Mouse (Mus musculus) hindbrain, embryonic 16.5 days (tissue): ENCODE measurements around the gene Coro1c. TPM values are rescaled to one million over a fixed set of nuclear protein-coding genes. Genes with fewer than 3 reads are reported as not detected.
A peak's percentile ranks its signal among the peaks of the same experiment; 100 is the strongest.

Experiments used
- ATAC-seq: fragments of 200-750 bp; cut with Nextera tagmentation; 2 replicates; pipeline ENCODE4 v1.8.0; 2017; ENCODE audit warnings: moderate TSS enrichment, moderate library complexity
- H3K27ac ChIP-seq: fragments of 300-500 bp; sonication (generic); 2 replicates; pipeline ENCODE4 v1.5.1; 2014; ENCODE audit warnings: low read depth, mild to moderate bottlenecking, control low read depth, low read length, moderate library complexity
- H3K27me3 ChIP-seq: fragments of 300-500 bp; sonication (generic); replicated peaks from 2 replicates; pipeline ENCODE4 v1.6.1; 2014; ENCODE audit warnings: low read length; ENCODE audit not compliant: control insufficient read depth, insufficient read depth
- H3K36me3 ChIP-seq: fragments of 300-500 bp; sonication (generic); 2 replicates; pipeline ENCODE4 v1.6.1; 2014; ENCODE audit warnings: mild to moderate bottlenecking, low read length, moderate library complexity, mixed read lengths; ENCODE audit not compliant: control insufficient read depth, insufficient read depth
- H3K4me1 ChIP-seq: fragments of 300-500 bp; sonication (generic); 2 replicates; pipeline ENCODE4 v1.6.1; 2014; ENCODE audit warnings: low read depth, low read length; ENCODE audit not compliant: control insufficient read depth, insufficient read depth
- H3K4me2 ChIP-seq: fragments of 300-500 bp; sonication (generic); 2 replicates; pipeline ENCODE4 v1.6.1; 2014; ENCODE audit warnings: mild to moderate bottlenecking, low read length, control low read depth, moderate library complexity
- H3K4me3 ChIP-seq: fragments of 300-500 bp; sonication (generic); 2 replicates; pipeline ENCODE4 v1.5.1; 2014; ENCODE audit warnings: mild to moderate bottlenecking, low read length, control low read depth, moderate library complexity
- H3K9ac ChIP-seq: fragments of 300-500 bp; sonication (generic); 2 replicates; pipeline ENCODE4 v1.6.1; 2014; ENCODE audit warnings: low read depth, mild to moderate bottlenecking, control low read depth, low read length, moderate library complexity
- H3K9me3 ChIP-seq: fragments of 300-500 bp; sonication (generic); 2 replicates; pipeline ENCODE4 v1.6.1; 2014; ENCODE audit warnings: mild to moderate bottlenecking, low read length, moderate library complexity; ENCODE audit not compliant: control insufficient read depth
- WGBS: fragments of 180-500 bp; shearing (Covaris S2); extraction: QIAGEN DNeasy Blood & Tissue Kit; methylation state at CpG from one replicate; pipeline ENCODE4 v1.1.7; 2014; 5-methylcytosine and 5-hydroxymethylcytosine counted together
- polyA plus RNA-seq: library from polyadenylated mRNA; unstranded; fragments of >200 nt; fragmentation: Nextera tagmentation; extraction: Ambion mirVana; gene quantifications from 2 replicates; pipeline ENCODE4 v1.2.1, GENCODE M21; 2015

The Coro1c gene
- polyA plus RNA-seq, 1 experiment from 2014 or later, result 176 TPM

- H3K9me3 ChIP-seq, result no peaks in the 10 kb centered on the region
- ATAC-seq, result no peak
- no peak overlapping the region for H3K9ac ChIP-seq
- no peak overlapping the region for H3K4me2 ChIP-seq
- no peak overlapping the region for H3K27ac ChIP-seq
- no peak overlapping the region for H3K4me3 ChIP-seq
- H3K4me1 ChIP-seq, result peaks cover 18% of the 10 kb centered on the region
- no peaks in the 10 kb centered on the region for H3K27me3 ChIP-seq
- no peaks in the 10 kb centered on the region for H3K36me3 ChIP-seq
- WGBS, result 76% methylated on average over 7 of the region's 7 CpGs
These were observed 16.6 kb downstream of the Coro1c start for GRCm38 (mm10) chr5:113892005-113892404.

DNA sequence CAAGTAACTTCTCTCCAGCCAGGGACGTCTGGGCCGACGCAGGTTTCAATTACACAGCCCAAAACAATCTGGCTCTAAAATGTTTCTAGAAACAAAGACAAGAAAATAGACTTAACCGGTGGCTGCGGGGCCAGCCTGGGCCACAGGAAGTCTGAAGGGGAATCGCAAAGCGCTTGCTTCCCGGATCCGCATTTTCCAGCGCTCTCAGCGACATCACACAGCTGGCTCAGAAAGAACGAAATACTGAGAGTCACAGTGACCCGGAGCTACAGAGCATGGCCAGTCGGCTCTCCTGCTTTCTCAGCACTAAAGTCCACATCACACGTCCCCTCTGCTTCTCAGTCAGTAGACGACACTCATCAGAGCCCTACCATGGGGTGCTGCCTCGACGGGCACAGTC, 17.7 kb downstream of the Coro1c start:
- peaks cover 21% of the 10 kb centered on the region for H3K4me1 ChIP-seq
- H3K27ac ChIP-seq, result no peak overlapping the region
- no peak overlapping the region for H3K9ac ChIP-seq
- WGBS, result 86% methylated on average over 18 of the region's 18 CpGs
- H3K36me3 ChIP-seq, result no peaks in the 10 kb centered on the region
- ATAC-seq, result no peak
- H3K4me3 ChIP-seq, result no peak overlapping the region
- H3K27me3 ChIP-seq, result no peaks in the 10 kb centered on the region
- H3K9me3 ChIP-seq, result no peaks in the 10 kb centered on the region
- no peak overlapping the region for H3K4me2 ChIP-seq

DNA sequence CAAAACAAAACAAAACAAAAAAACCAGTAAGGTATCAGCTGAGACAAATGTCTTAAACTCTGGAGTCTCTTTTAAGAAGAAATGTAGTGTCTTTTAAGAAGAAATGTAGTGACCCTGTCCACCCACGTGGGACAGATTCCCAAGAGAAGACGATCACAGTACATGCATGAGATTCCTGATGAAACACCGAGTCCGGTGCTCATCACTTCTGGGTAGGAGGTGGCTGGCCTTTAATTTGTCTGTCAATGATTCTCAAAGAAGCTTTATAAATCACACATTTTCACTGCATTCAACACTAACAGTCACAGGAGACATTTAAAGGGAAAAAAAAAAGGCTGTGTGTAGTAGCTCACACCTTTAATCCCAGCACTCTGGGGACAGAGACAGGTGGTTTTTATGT, 18.6 kb downstream of the Coro1c start:
- no peaks in the 10 kb centered on the region for H3K9me3 ChIP-seq
- H3K9ac ChIP-seq, result no peak overlapping the region
- H3K27me3 ChIP-seq, result no peaks in the 10 kb centered on the region
- WGBS, result 45% methylated on average over 4 of the region's 4 CpGs
- H3K27ac ChIP-seq, result no peak overlapping the region
- no peak overlapping the region for H3K4me3 ChIP-seq
- no peak overlapping the region for H3K4me2 ChIP-seq
- H3K36me3 ChIP-seq, result no peaks in the 10 kb centered on the region
- peaks cover 24% of the 10 kb centered on the region for H3K4me1 ChIP-seq
- no peak for ATAC-seq

DNA sequence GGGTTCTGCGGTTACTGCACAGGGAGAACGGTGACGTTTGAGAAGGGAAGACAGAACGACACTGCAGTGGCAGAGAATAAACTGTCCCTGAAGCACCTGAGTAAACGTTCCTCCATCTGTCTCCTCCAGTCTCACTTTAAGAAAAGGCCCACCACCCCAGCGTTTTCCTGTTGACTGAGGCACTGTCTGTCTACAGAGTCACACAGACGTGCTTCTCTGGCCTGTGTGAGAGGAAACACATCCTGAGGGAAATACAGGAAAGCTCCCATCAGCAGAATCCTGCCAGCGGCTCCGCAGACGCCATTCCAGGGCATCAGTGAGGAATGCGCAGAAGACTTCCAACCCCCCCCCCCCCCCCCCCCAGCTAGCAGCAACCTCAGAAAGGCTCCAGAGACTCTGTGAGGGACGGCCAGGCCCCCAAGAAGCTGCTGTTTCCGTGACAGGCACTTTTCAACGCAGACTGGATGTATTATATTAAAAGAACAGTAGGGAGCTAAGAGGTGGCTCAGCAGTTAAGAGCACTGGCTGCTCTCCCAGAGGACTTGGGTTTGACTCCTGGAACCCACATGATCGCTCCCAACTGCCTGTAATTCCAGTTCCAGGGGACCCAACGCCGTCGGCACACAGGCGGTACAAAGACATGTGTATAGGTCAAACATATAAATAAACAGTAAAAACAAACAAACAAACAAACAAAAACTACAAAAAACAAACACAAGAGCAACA, 19.2 kb downstream of the Coro1c start:
- H3K27me3 ChIP-seq, result no peaks in the 10 kb centered on the region
- 0 out of 2 replicates have a peak, but pooled peaks have one; percentile 23 for ATAC-seq
- peaks cover 27% of the 10 kb centered on the region for H3K4me1 ChIP-seq

DNA sequence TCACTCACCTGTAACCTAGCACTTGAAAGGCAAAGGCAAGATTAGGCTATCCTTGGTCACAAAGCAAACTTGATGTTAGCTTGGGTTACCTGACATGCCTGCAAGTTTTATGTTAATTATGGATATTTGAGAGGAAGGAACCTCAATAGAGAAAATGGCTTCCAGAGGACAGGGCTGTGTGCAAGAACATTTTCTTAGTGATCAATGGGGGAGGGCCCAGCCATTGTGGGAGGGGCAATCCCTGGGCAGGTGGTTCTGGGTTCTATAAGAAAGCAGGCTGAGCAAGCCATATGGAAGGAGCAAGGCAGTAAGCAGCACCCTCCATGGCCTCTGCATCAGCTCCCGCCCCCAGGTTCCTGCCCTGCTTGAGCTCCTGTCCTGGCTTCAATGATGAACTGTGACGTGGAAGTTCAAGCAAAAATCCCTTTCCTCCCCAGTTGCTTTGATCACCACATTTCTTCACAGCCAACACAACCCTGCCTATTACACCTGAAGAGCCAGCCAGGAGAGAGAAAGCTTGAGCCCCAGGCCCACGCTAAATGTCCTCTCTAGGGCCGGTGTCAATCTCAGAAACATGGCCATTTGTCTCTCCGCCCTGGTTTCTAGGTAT, 20.3 kb downstream of the Coro1c start:
- WGBS, result 83% methylated on average over 5 of the region's 5 CpGs
- H3K27ac ChIP-seq, result no peak overlapping the region
- peaks cover 35% of the 10 kb centered on the region for H3K4me1 ChIP-seq
- H3K36me3 ChIP-seq, result no peaks in the 10 kb centered on the region
- H3K9me3 ChIP-seq, result no peaks in the 10 kb centered on the region
- H3K27me3 ChIP-seq, result no peaks in the 10 kb centered on the region
- H3K4me2 ChIP-seq, result no peak overlapping the region
- no peak overlapping the region for H3K4me3 ChIP-seq
- no peak for ATAC-seq
- no peak overlapping the region for H3K9ac ChIP-seq

More for the DNA sequence above, 19.2 kb downstream of the Coro1c start:
- H3K9ac ChIP-seq, result no peak overlapping the region
- H3K4me3 ChIP-seq, result no peak overlapping the region
- H3K9me3 ChIP-seq, result no peaks in the 10 kb centered on the region
- peak overlapping the region; percentile 55 for H3K27ac ChIP-seq
- H3K36me3 ChIP-seq, result no peaks in the 10 kb centered on the region
- WGBS, result 17% methylated on average over 19 of the region's 19 CpGs
- H3K4me2 ChIP-seq, result peak overlapping the region; percentile 11

- 49% methylated on average over 11 of the region's 11 CpGs for WGBS
These were observed 21.4 kb downstream of the Coro1c start for GRCm38 (mm10) chr5:113887132-113887531.

DNA sequence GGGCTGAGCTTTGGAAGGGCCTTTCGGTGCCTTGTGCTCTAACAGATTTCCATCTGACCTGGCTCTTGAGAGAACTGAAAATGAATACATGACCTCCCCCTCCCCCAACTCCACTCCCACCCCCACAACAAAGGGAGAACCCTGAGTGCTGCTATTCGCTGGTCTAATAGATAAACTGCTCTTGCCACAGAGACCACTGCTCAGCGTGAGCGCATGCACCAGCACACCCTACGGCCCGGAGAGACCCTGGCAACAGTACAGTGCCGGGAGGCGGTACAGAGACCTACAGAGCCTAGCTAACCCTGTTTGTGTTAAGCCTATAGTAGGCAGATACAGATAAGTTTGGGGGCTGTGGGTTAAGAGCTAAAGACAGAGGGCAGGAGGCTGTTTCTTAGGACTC, 22.9 kb downstream of the Coro1c start:
- Histone ChIP-seq H3K9ac (no peak overlapping the region), H3K27ac (no peak overlapping the region), H3K4me3 (no peak overlapping the region), H3K27me3 (no peaks in the 10 kb centered on the region), H3K4me1 (peaks cover 48% of the 10 kb centered on the region), H3K4me2 (no peak overlapping the region), H3K9me3 (no peaks in the 10 kb centered on the region), H3K36me3 (peaks cover 4% of the 10 kb centered on the region)
- 56% methylated on average over 8 of the region's 8 CpGs for WGBS
- ATAC-seq, result no peak

More at GRCm38 (mm10) chr5:113887132-113887531, 21.4 kb downstream of the Coro1c start:
- no peak for ATAC-seq
- Histone ChIP-seq H3K9ac (no peak overlapping the region), H3K9me3 (no peaks in the 10 kb centered on the region), H3K4me3 (no peak overlapping the region), H3K4me2 (no peak overlapping the region), H3K36me3 (no peaks in the 10 kb centered on the region), H3K27me3 (no peaks in the 10 kb centered on the region), H3K27ac (no peak overlapping the region), H3K4me1 (peaks cover 46% of the 10 kb centered on the region)

- Histone ChIP-seq H3K4me1 (peaks cover 44% of the 10 kb centered on the region), H3K27ac (no peak overlapping the region), H3K9me3 (no peaks in the 10 kb centered on the region), H3K9ac (no peak overlapping the region), H3K4me2 (no peak overlapping the region), H3K27me3 (no peaks in the 10 kb centered on the region), H3K36me3 (peaks cover 10% of the 10 kb centered on the region), H3K4me3 (no peak overlapping the region)
- ATAC-seq, result no peak
- WGBS, result 52% methylated on average over 7 of the region's 7 CpGs
These were observed 23.8 kb downstream of the Coro1c start for GRCm38 (mm10) chr5:113884750-113885149.

GRCm38 (mm10) chr5:113883384-113883771, 25.2 kb downstream of the Coro1c start:
- Histone ChIP-seq H3K4me2 (no peak overlapping the region), H3K27me3 (no peaks in the 10 kb centered on the region), H3K27ac (peak overlapping the region; percentile 75), H3K36me3 (peaks cover 10% of the 10 kb centered on the region), H3K9me3 (no peaks in the 10 kb centered on the region), H3K4me3 (no peak overlapping the region), H3K9ac (no peak overlapping the region), H3K4me1 (peaks cover 33% of the 10 kb centered on the region)
- 0 out of 2 replicates have a peak, but pooled peaks have one; percentile 21 for ATAC-seq
- WGBS, result 28% methylated on average over 3 of the region's 3 CpGs
